Mouse (Mus musculus): ENCODE measurements around the gene Ankrd35. TPM values are rescaled to one million over a fixed set of nuclear protein-coding genes. Genes with fewer than 3 reads are reported as not detected.
"Not testable (repeated sequence)": the region's sequence is repeated elsewhere in the genome, so short reads cannot be mapped to it uniquely, and the experiment has no call there.

Gene Ankrd35
- polyA plus RNA-seq, 1 experiment: 1.8 TPM

GRCm38 (mm10) chr3:96735200-96735599 lies 65.3 kb downstream of the Ankrd35 start:
- Histone ChIP-seq H3K27me3 (ENCODE audit: control insufficient read depth, insufficient read depth, low read length) (no peaks in the 10 kb centered on the region), H3K36me3 (ENCODE audit: control insufficient read depth, insufficient read depth, low read length) (no peaks in the 10 kb centered on the region), H3K4me3 (ENCODE audit: low read depth, low read length) (no peak overlapping the region), H3K27ac (ENCODE audit: insufficient read depth, low read depth, low read length) (no peak overlapping the region), H3K4me1 (ENCODE audit: control insufficient read depth, insufficient read depth, insufficient read length, low read length) (peaks cover 24% of the 10 kb centered on the region; the same call in 1 of the 2 replicates)
- TF ChIP-seq POLR2A (IDR thresholded peaks at IDR 0.05; ENCODE audit: low read depth, low read length) (no peak), CTCF (IDR thresholded peaks at IDR 0.05; ENCODE audit: extremely low read depth, insufficient read length, insufficient replicate concordance, low read depth, low read length) (no peak)
- 94% methylated on average over 2 of the region's 2 CpGs for WGBS

GRCm38 (mm10) chr3:96737013-96737740 lies 67.2 kb downstream of the Ankrd35 start:
- Histone ChIP-seq H3K36me3 (ENCODE audit: control insufficient read depth, insufficient read depth, low read length) (no peaks in the 10 kb centered on the region), H3K27me3 (ENCODE audit: control insufficient read depth, insufficient read depth, low read length) (no peaks in the 10 kb centered on the region), H3K4me3 (ENCODE audit: low read depth, low read length) (no peak overlapping the region), H3K4me1 (ENCODE audit: control insufficient read depth, insufficient read depth, insufficient read length, low read length) (peaks cover 20% of the 10 kb centered on the region; the same call in 1 of the 2 replicates), H3K27ac (ENCODE audit: insufficient read depth, low read depth, low read length) (no peak overlapping the region)
- WGBS: 48% methylated on average over 1 of the region's 1 CpGs
- TF ChIP-seq CTCF (IDR thresholded peaks at IDR 0.05; ENCODE audit: extremely low read depth, insufficient read length, insufficient replicate concordance, low read depth, low read length): no peak
- TF ChIP-seq POLR2A (IDR thresholded peaks at IDR 0.05; ENCODE audit: low read depth, low read length): no peak

- Histone ChIP-seq H3K4me1 (ENCODE audit: control insufficient read depth, insufficient read depth, insufficient read length, low read length) (peaks cover 20% of the 10 kb centered on the region; the same call in 1 of the 2 replicates), H3K27me3 (ENCODE audit: control insufficient read depth, insufficient read depth, low read length) (no peaks in the 10 kb centered on the region), H3K27ac (ENCODE audit: insufficient read depth, low read depth, low read length) (no peak overlapping the region), H3K4me3 (ENCODE audit: low read depth, low read length) (no peak overlapping the region), H3K36me3 (ENCODE audit: control insufficient read depth, insufficient read depth, low read length) (no peaks in the 10 kb centered on the region)
- WGBS: 81% methylated on average over 1 of the region's 1 CpGs
- TF ChIP-seq POLR2A (IDR thresholded peaks at IDR 0.05; ENCODE audit: low read depth, low read length) (no peak), CTCF (IDR thresholded peaks at IDR 0.05; ENCODE audit: extremely low read depth, insufficient read length, insufficient replicate concordance, low read depth, low read length) (no peak)
Observed at GRCm38 (mm10) chr3:96737995-96738394, 68.1 kb downstream of the Ankrd35 start.

- H3K27ac ChIP-seq (ENCODE audit: insufficient read depth, low read depth, low read length); H3K27me3 ChIP-seq (ENCODE audit: control insufficient read depth, insufficient read depth, low read length); H3K4me3 ChIP-seq (ENCODE audit: low read depth, low read length); H3K36me3 ChIP-seq (ENCODE audit: control insufficient read depth, insufficient read depth, low read length): not testable (repeated sequence)
- peaks cover 16% of the 10 kb centered on the region; the same call in 1 of the 2 replicates for H3K4me1 ChIP-seq (ENCODE audit: control insufficient read depth, insufficient read depth, insufficient read length, low read length)
Observed at GRCm38 (mm10) chr3:96740279-96740678, 70.3 kb downstream of the Ankrd35 start.

Other genes starting within 250 kb of the Ankrd35 start
- not detected in 2 replicates for gene BC107364, start 217.8 kb upstream of the Ankrd35 start, polyA plus RNA-seq (2012; rRNA removed)
- gene Hfe2, start 145.0 kb upstream of the Ankrd35 start, polyA plus RNA-seq (2012; rRNA removed): 0.06 TPM in 1 of 2 replicates, not detected in the other
- 167 and 384 TPM in 2 replicates for gene Txnip, start 112.2 kb upstream of the Ankrd35 start, polyA plus RNA-seq (2012; rRNA removed)
- not detected in 2 replicates for gene Gm16253, start 93.1 kb upstream of the Ankrd35 start, polyA plus RNA-seq (2012; rRNA removed)
- gene Polr3gl, start 76.0 kb upstream of the Ankrd35 start, polyA plus RNA-seq (2012; rRNA removed): 3.4 and 7.9 TPM in 2 replicates
- 0.44 and 0.63 TPM in 2 replicates for gene Ankrd34a, start 73.5 kb upstream of the Ankrd35 start, polyA plus RNA-seq (2012; rRNA removed)
- 2.9 and 7.6 TPM in 2 replicates for gene Lix1l, start 69.0 kb upstream of the Ankrd35 start, polyA plus RNA-seq (2012; rRNA removed)
- 1.4 and 5.8 TPM in 2 replicates for gene Rbm8a, start 40.2 kb upstream of the Ankrd35 start, polyA plus RNA-seq (2012; rRNA removed)
- 11.0 and 21.1 TPM in 2 replicates for gene Pex11b, start 34.8 kb upstream of the Ankrd35 start, polyA plus RNA-seq (2012; rRNA removed)
- 0.05 TPM in 1 of 2 replicates, not detected in the other for gene Gm42957, start 34.7 kb upstream of the Ankrd35 start, polyA plus RNA-seq (2012; rRNA removed)
- gene Itga10, start 24.5 kb upstream of the Ankrd35 start, polyA plus RNA-seq (2012; rRNA removed): 0.49 and 0.53 TPM in 2 replicates
- gene Pias3, start 26.3 kb downstream of the Ankrd35 start, polyA plus RNA-seq (2012; rRNA removed): 10.1 and 17.9 TPM in 2 replicates
- 0.70 and 1.2 TPM in 2 replicates for gene Nudt17, start 38.4 kb downstream of the Ankrd35 start, polyA plus RNA-seq (2012; rRNA removed)
- 20.0 and 47.6 TPM in 2 replicates for gene Polr3c, start 57.5 kb downstream of the Ankrd35 start, polyA plus RNA-seq (2012; rRNA removed)
- 7.5 and 17.7 TPM in 2 replicates for gene Rnf115, start 57.5 kb downstream of the Ankrd35 start, polyA plus RNA-seq (2012; rRNA removed)
- 11.4 and 58.3 TPM in 2 replicates for gene Pdzk1, start 159.2 kb downstream of the Ankrd35 start, polyA plus RNA-seq (2012; rRNA removed)
- 2.4 and 3.4 TPM in 2 replicates for gene Cd160, start 159.2 kb downstream of the Ankrd35 start, polyA plus RNA-seq (2012; rRNA removed)
- 0.53 and 0.62 TPM in 2 replicates for gene Gja5, start 234.6 kb downstream of the Ankrd35 start, polyA plus RNA-seq (2012; rRNA removed)
- 11.5 and 23.5 TPM in 2 replicates for gene Gpr89, start 235.2 kb downstream of the Ankrd35 start, polyA plus RNA-seq (2012; rRNA removed)

Measured in small intestine, adult 2 months (tissue).